Mouse (Mus musculus): ENCODE measurements around the gene Aes. TPM values are rescaled to one million over a fixed set of nuclear protein-coding genes. Genes with fewer than 3 reads are reported as not detected.
A peak's percentile ranks its signal among the peaks of the same experiment; 100 is the strongest.

The Aes gene
- total RNA-seq, 2 experiments from 2014 or later = 637 to 727 TPM

DNA sequence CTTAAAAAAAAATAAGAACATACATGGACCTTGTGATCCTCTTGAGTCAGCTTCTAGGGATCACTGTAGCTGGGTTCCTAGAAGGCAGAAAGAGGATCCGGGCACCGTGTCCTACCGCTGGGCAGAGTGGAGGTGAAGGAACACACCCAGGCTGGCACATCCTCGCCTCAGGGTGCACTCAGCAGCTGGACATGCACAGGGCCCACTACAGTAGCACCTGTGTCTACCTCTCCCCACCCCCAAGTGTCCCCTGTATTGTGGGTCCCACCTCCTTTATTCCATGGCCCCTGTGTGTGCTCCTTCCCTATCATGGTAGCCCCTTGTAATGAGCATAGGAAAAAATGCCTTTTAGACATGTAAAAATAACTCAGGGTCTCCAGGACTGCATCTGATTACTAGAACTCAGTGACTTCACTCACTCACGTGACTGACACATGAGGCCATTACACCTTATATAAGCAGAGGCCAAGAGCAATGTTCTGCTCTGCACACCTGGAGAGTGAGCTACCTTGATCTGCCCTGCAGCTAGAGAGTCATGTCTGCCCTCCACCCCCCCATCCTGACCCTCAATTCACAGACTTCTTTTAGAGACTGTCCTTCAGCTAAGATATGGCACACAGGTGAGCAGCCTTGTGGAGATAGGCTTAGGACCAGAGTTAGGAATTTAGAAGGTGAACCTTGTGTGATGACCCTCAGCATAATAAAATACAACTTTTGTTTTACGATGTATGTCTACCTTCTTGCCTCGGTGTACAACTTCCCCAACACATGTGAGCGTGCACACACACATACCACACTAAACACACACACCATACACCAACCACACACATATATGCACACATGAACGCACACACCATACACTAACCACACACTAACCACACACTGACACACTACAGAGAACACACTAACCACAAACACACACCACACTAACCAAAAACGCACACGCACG, 45.0 kb downstream of the Aes start:
- H3K27ac ChIP-seq = peak overlapping the region; percentile 75; the same call in 1 of the 2 replicates
- no peak for DNase-seq (ENCODE audit: extremely low spot score in 1 of 2, low spot score in 2 of 2)
- H3K4me3 ChIP-seq = no peak overlapping the region; the same call in 1 of the 2 replicates
- TF ChIP-seq CTCF (IDR thresholded peaks at IDR 0.05) = no peak
- intact Hi-C loops (cut with DNase I) = loop anchor here (2.0 kb wide), 2 partner anchors 33 to 41 kb away; no protein-coding TSS in a partner anchor

GRCm38 (mm10) chr10:81604968-81605665, 45.8 kb downstream of the Aes start:
- Histone ChIP-seq H3K4me3 (peak overlapping the region; percentile 80), H3K27ac (peak overlapping the region; percentile 79)
- DNase-seq (ENCODE audit: extremely low spot score in 1 of 2, low spot score in 2 of 2) = peak; percentile 85 to 86
- intact Hi-C loops (cut with DNase I) = loop anchor here (1.0 to 2.0 kb wide), 3 partner anchors 34 to 103 kb away; no protein-coding TSS in a partner anchor
- TF ChIP-seq CTCF (IDR thresholded peaks at IDR 0.05) = peak; percentile 69

GRCm38 (mm10) chr10:81605666-81605973, 46.3 kb downstream of the Aes start:
- Histone ChIP-seq H3K4me3 (peak overlapping the region; percentile 80), H3K27ac (peak overlapping the region; percentile 79)
- DNase-seq (ENCODE audit: extremely low spot score in 1 of 2, low spot score in 2 of 2) = no peak
- no peak for TF ChIP-seq CTCF (IDR thresholded peaks at IDR 0.05)
- intact Hi-C loops (cut with DNase I) = loop anchor here (1.0 to 2.0 kb wide), 3 partner anchors 35 to 103 kb away; no protein-coding TSS in a partner anchor

GRCm38 (mm10) chr10:81605974-81606751, 46.9 kb downstream of the Aes start, which contains the start of gene BC025920:
BC025920 (plus strand) TSS chr10:81606270.
- no peak for TF ChIP-seq CTCF (IDR thresholded peaks at IDR 0.05)
- peak; percentile 82 to 93 for DNase-seq (ENCODE audit: extremely low spot score in 1 of 2, low spot score in 2 of 2)
- intact Hi-C loops (cut with DNase I) = loop anchor here (1.0 to 2.0 kb wide), 4 partner anchors 21 to 104 kb away; partner anchors contain the start of gene Sirt6

GRCm38 (mm10) chr10:81608308-81608707, 49.0 kb downstream of the Aes start:
- intact Hi-C loops (cut with DNase I) = no loop called here

More at GRCm38 (mm10) chr10:81605974-81606751, 46.9 kb downstream of the Aes start, which contains the start of gene BC025920:
- peak within 1 kb of the TSS; percentile 80 for H3K4me3 ChIP-seq
- H3K27ac ChIP-seq = peak within 1 kb of the TSS; percentile 97

DNA sequence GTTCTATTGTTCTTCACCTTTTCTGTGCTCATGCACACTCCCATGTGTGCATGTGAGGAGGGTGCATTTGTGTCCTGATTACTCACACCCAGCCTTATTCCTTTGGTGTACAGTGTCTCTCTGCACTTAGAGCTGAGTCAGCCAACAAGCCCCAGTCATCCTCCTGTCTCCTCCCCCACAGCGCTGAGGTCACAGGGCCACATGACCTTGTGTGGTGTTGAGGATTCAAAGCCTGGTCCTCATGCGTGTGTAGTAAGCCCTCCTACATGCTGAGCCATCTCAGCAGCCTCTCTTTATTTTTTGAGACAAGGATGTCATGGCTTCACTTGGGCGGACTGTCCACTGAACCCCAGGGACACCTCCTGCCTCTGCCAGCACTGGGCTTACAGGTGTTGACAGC, 53.5 kb downstream of the Aes start:
- DNase-seq (ENCODE audit: extremely low spot score in 1 of 2, low spot score in 2 of 2) = no peak
- Histone ChIP-seq H3K27ac (no peak overlapping the region), H3K4me3 (no peak overlapping the region)
- no peak for TF ChIP-seq CTCF (IDR thresholded peaks at IDR 0.05)
- intact Hi-C loops (cut with DNase I) = no loop called here

More at GRCm38 (mm10) chr10:81608308-81608707, 49.0 kb downstream of the Aes start:
- DNase-seq (ENCODE audit: extremely low spot score in 1 of 2, low spot score in 2 of 2) = no peak
- Histone ChIP-seq H3K27ac (no peak overlapping the region), H3K4me3 (no peak overlapping the region)
- TF ChIP-seq CTCF (IDR thresholded peaks at IDR 0.05) = peak; percentile 11

DNA sequence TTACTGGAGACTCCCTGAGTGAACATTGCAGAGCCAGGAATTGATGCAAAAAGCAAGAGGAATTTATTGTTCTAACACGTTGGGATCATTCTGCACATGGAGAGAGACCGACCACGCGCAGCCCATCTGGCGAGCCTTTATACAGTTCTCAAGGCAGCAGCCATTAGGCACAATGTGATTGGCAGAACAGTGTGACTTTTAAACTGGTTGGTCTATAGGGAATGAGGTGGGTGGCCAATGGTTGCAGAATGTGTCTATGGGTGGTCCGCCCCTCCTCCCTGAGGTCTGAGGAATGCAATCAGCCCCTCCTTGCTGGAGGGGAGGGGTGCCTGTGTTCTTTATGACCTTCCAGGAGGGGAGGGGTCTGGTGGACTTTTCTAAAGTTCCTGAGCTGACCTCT, 56.2 kb downstream of the Aes start:
- no peak for DNase-seq (ENCODE audit: extremely low spot score in 1 of 2, low spot score in 2 of 2)
- intact Hi-C loops (cut with DNase I) = no loop called here
- Histone ChIP-seq H3K27ac (no peak overlapping the region), H3K4me3 (no peak overlapping the region)
- no peak for TF ChIP-seq CTCF (IDR thresholded peaks at IDR 0.05)

Other genes with a start within 250 kb of the Aes start
- 10 to 100 TPM; 31.3 to 31.8 TPM for gene Cactin, start 238.4 kb upstream of the Aes start, total RNA-seq (2021)
- under 1 TPM; 0.70 to 0.82 TPM for gene Tbxa2r, start 230.8 kb upstream of the Aes start, total RNA-seq (2021)
- 1 to 10 TPM; 1.7 to 2.1 TPM for gene Gipc3, start 216.2 kb upstream of the Aes start, total RNA-seq (2021)
- 10 to 100 TPM; 27.3 to 29.5 TPM for gene Hmg20b, start 209.0 kb upstream of the Aes start, total RNA-seq (2021)
- gene Mfsd12, start 202.0 kb upstream of the Aes start, total RNA-seq (2021) = 10 to 100 TPM; 38.2 to 40.2 TPM
- gene 4930404N11Rik, start 193.7 kb upstream of the Aes start, total RNA-seq (2021) = 1 to 10 TPM in 1 of 2 experiments, under 1 TPM in 1; 1.00 to 1.3 TPM
- 10 to 100 TPM; 69.1 to 70.6 TPM for gene Fzr1, start 181.0 kb upstream of the Aes start, total RNA-seq (2021)
- 10 to 100 TPM; 87.1 to 95.1 TPM for gene Dohh, start 175.1 kb upstream of the Aes start, total RNA-seq (2021)
- gene Gm48551, start 175.0 kb upstream of the Aes start, total RNA-seq (2021) = 1 to 10 TPM; 2.0 to 3.4 TPM
- 1 to 10 TPM; 5.1 to 7.1 TPM for gene Gm48552, start 170.5 kb upstream of the Aes start, total RNA-seq (2021)
- gene Smim24, start 166.4 kb upstream of the Aes start, total RNA-seq (2021) = 1 to 10 TPM; 1.3 to 1.4 TPM
- 10 to 100 TPM; 93.4 to 94.9 TPM for gene Nfic, start 103.9 kb upstream of the Aes start, total RNA-seq (2021)
- gene Celf5, start 76.8 kb upstream of the Aes start, total RNA-seq (2021) = 100 to 1,000 TPM; 284 to 288 TPM
- 10 to 100 TPM; 78.3 to 80.8 TPM for gene Ncln, start 63.1 kb upstream of the Aes start, total RNA-seq (2021)
- gene S1pr4, start 59.4 kb upstream of the Aes start, total RNA-seq (2021) = under 1 TPM; 0.56 to 0.70 TPM
- gene Gna15, start 35.3 kb upstream of the Aes start, total RNA-seq (2021) = 1 to 10 TPM; 1.3 to 2.8 TPM
- 100 to 1,000 TPM; 106 to 110 TPM for gene Gna11, start 14.3 kb upstream of the Aes start, total RNA-seq (2021)
- gene Tle2, start 15.1 kb downstream of the Aes start, total RNA-seq (2021) = 10 to 100 TPM; 36.2 to 40.7 TPM
- 10 to 100 TPM; 10.3 to 12.9 TPM for gene Tle6, start 41.6 kb downstream of the Aes start, total RNA-seq (2021)
- gene BC025920, start 46.8 kb downstream of the Aes start, total RNA-seq (2021) = 1 to 10 TPM; 2.6 to 2.9 TPM
- 10 to 100 TPM; 26.8 to 28.6 TPM for gene Sirt6, start 68.3 kb downstream of the Aes start, total RNA-seq (2021)
- 10 to 100 TPM; 46.4 to 47.3 TPM for gene Ankrd24, start 69.1 kb downstream of the Aes start, total RNA-seq (2021)
- gene Gm10778, start 89.6 kb downstream of the Aes start, total RNA-seq (2021) = 1 to 10 TPM; 4.3 to 5.0 TPM
- gene Zfp433, start 145.3 kb downstream of the Aes start, total RNA-seq (2021) = 10 to 100 TPM in 1 of 2 experiments, 1 to 10 TPM in 1; 8.7 to 10.5 TPM
- gene Gm3055, start 211.7 kb downstream of the Aes start, total RNA-seq (2021) = 10 to 100 TPM; 10.5 to 11.3 TPM

Data from left cerebral cortex, adult 2 months (tissue).